Mouse (Mus musculus) kidney, postnatal 0 days (tissue): ENCODE measurements around the gene Pfdn2. TPM values are rescaled to one million over a fixed set of nuclear protein-coding genes. Genes with fewer than 3 reads are reported as not detected.
"Not testable (repeated sequence)": the region's sequence is repeated elsewhere in the genome, so short reads cannot be mapped to it uniquely, and the experiment has no call there.

ENCODE experiments used
- ATAC-seq: fragments of 200-750 bp; cut with Nextera tagmentation; replicated peaks from 2 replicates; pipeline ENCODE4 v1.8.0; 2017; ENCODE audit warnings: low read depth, moderate number of reproducible peaks, moderate TSS enrichment, moderate library complexity; ENCODE audit not compliant: low FRiP score
- DNase-seq: peaks from one replicate; pipeline ENCODE4 v3.0.0-alpha.2; 2016; ENCODE audit warnings: low spot score
- H3K27ac ChIP-seq: fragments of 300-500 bp; sonication (generic); 2 replicates; pipeline ENCODE4 v1.5.1; 2014; ENCODE audit warnings: mild to moderate bottlenecking
- H3K27me3 ChIP-seq: fragments of 300-500 bp; sonication (generic); 2 replicates; pipeline ENCODE4 v1.6.1; 2014; ENCODE audit warnings: low read length, mixed read lengths; ENCODE audit not compliant: insufficient read depth
- H3K36me3 ChIP-seq: fragments of 300-500 bp; sonication (generic); 2 replicates; pipeline ENCODE4 v1.6.1; 2014; ENCODE audit warnings: low read length, mixed read lengths; ENCODE audit not compliant: insufficient read depth
- H3K4me1 ChIP-seq: fragments of 300-500 bp; sonication (generic); replicated peaks from 2 replicates; pipeline ENCODE4 v1.6.1; 2014; ENCODE audit warnings: antibody characterized with exemption, low read length, mixed read lengths; ENCODE audit not compliant: insufficient read depth
- H3K4me2 ChIP-seq: fragments of 300-500 bp; sonication (generic); 2 replicates; pipeline ENCODE4 v1.6.1; 2014; ENCODE audit warnings: mild to moderate bottlenecking, low read length, moderate library complexity, mixed read lengths
- H3K4me3 ChIP-seq: fragments of 300-500 bp; sonication (generic); replicated peaks from 2 replicates; pipeline ENCODE4 v1.5.1; 2014; ENCODE audit warnings: low read depth, low read length
- H3K9ac ChIP-seq: fragments of 300-500 bp; sonication (generic); 2 replicates; pipeline ENCODE4 v1.6.1; 2014; ENCODE audit warnings: low read depth, low read length
- H3K9me3 ChIP-seq: fragments of 300-500 bp; sonication (generic); replicated peaks from 2 replicates; pipeline ENCODE4 v1.6.1; 2016; ENCODE audit warnings: low read length, inconsistent platforms, mixed read lengths
- CTCF ChIP-seq: IDR thresholded peaks from 2 replicates; pipeline ENCODE4 v1.5.1; 2016; ENCODE audit warnings: antibody characterized with exemption, low read depth, mild to moderate bottlenecking, moderate library complexity
- WGBS: fragments of 180-500 bp; shearing (Covaris S2); extraction: QIAGEN DNeasy Blood & Tissue Kit; methylation state at CpG from one replicate; pipeline ENCODE4 v1.1.7; 2014; 5-methylcytosine and 5-hydroxymethylcytosine counted together
- polyA plus RNA-seq: library from polyadenylated mRNA; unstranded; fragments of >200 nt; fragmentation: Nextera tagmentation; extraction: Ambion mirVana; gene quantifications from 2 replicates; pipeline ENCODE4 v1.2.1, GENCODE M21; 2015

Gene Pfdn2
- polyA plus RNA-seq, 1 experiment from 2014 or later: 92.1 TPM

DNA sequence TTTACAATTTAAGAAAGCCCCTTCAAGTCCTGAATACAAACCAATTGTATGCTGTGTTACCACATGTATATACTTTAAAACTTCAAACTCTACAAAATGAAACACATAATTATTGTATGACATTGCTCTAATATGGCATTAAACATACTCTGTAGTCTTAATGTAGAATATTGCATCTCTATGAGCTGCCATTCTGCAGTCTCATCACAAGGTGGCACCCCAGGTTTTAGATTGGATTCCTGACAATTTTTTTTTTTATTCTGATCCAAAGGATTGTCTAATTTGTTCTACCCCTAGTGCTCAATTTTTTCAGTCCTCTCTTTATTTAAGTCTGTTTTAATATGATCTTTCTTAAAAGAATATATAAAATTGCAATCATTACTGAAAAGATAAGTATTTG lies 24.1 kb upstream of the Pfdn2 start:
- Histone ChIP-seq H3K27me3 (no peaks in the 10 kb centered on the region), H3K9ac (no peak overlapping the region), H3K36me3 (no peaks in the 10 kb centered on the region), H3K27ac (no peak overlapping the region), H3K4me3 (no peak overlapping the region), H3K4me1 (no peaks in the 10 kb centered on the region), H3K4me2 (no peak overlapping the region), H3K9me3 (no peaks in the 10 kb centered on the region)
- peak; percentile 80 for TF ChIP-seq CTCF
- DNase-seq: peak; percentile 76
- ATAC-seq: no peak

DNA sequence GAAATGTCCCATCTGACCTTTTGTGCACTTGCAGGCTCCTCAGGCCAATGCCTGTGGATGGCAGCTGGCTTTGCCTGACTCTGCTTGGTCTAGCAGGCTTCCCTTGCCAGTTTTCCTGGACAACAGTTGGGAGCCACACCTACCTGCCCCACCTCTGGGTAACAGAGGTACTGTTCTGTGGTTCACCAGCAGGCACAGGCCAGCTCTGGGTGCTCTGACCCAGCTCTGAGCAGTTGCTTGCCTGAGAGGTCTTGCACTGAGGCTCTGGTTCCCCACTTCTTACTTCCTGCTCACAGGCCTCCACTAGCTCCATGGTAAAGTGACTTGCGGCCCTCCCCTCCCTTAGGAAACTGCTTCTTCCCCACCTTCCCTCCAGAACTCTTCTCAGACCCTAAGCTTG lies 23.5 kb upstream of the Pfdn2 start:
- peak overlapping the region; percentile 36; the same call in 1 of the 2 replicates for H3K27ac ChIP-seq
- H3K9me3 ChIP-seq: no peaks in the 10 kb centered on the region
- DNase-seq: no peak
- no peaks in the 10 kb centered on the region for H3K36me3 ChIP-seq
- no peak for TF ChIP-seq CTCF
- H3K9ac ChIP-seq: no peak overlapping the region
- no peaks in the 10 kb centered on the region for H3K4me1 ChIP-seq
- H3K4me3 ChIP-seq: no peak overlapping the region
- 82% methylated on average over 1 of the region's 1 CpGs for WGBS
- H3K27me3 ChIP-seq: no peaks in the 10 kb centered on the region
- no peak overlapping the region for H3K4me2 ChIP-seq
- peak; percentile 63; the same call in 1 of the 2 replicates for ATAC-seq

DNA sequence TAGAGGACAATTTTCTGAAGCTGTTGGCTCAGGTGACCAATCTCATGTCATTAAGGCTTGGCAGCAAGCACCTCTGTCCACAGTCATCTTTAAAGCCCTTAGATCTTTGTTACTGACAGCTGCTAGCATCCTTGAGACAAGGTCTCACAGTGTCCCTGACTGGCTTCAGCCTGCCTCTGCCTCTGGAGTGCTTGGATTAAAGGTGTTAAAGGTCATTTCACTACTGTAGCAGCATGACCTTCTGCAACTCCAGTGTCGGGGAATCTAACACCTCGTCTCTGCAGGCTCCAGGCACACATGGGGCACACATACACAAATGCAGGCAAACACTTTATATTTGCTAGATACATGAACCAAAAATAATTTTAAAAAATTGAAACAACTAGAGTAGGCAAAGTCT lies 19.9 kb upstream of the Pfdn2 start:
- Histone ChIP-seq H3K9ac (no peak overlapping the region), H3K27ac (no peak overlapping the region), H3K36me3 (no peaks in the 10 kb centered on the region), H3K4me1 (peaks cover 8% of the 10 kb centered on the region; the same call in 1 of the 2 replicates), H3K9me3 (no peaks in the 10 kb centered on the region), H3K4me3 (no peak overlapping the region), H3K27me3 (no peaks in the 10 kb centered on the region), H3K4me2 (no peak overlapping the region)
- 65% methylated on average over 2 of the region's 2 CpGs for WGBS
- no peak for TF ChIP-seq CTCF
- ATAC-seq (no peak), DNase-seq (no peak)

GRCm38 (mm10) chr1:171326588-171326987 lies 18.9 kb upstream of the Pfdn2 start:
- DNase-seq, H3K36me3 ChIP-seq, H3K4me2 ChIP-seq, H3K27me3 ChIP-seq, ATAC-seq, H3K9ac ChIP-seq, H3K4me3 ChIP-seq, H3K27ac ChIP-seq, H3K9me3 ChIP-seq, H3K4me1 ChIP-seq: not testable (repeated sequence)
- WGBS: 87% methylated on average over 4 of the region's 4 CpGs

- Histone ChIP-seq H3K27ac (peak overlapping the region; percentile 100), H3K9me3 (no peaks in the 10 kb centered on the region), H3K4me2 (peak overlapping the region; percentile 70), H3K9ac (peak overlapping the region; percentile 97), H3K27me3 (no peaks in the 10 kb centered on the region), H3K4me3 (peak overlapping the region; percentile 87), H3K4me1 (peaks cover 8% of the 10 kb centered on the region; the same call in 1 of the 2 replicates), H3K36me3 (no peaks in the 10 kb centered on the region)
- DNase-seq: no peak
- ATAC-seq: no peak
- TF ChIP-seq CTCF: no peak
- WGBS: 18% methylated on average over 9 of the region's 9 CpGs
Observed at GRCm38 (mm10) chr1:171328244-171328643, 17.2 kb upstream of the Pfdn2 start.

- ATAC-seq: peak; percentile 94
- peak; percentile 98 for DNase-seq
- Histone ChIP-seq H3K9me3 (no peaks in the 10 kb centered on the region), H3K4me1 (peaks cover 8% of the 10 kb centered on the region; the same call in 1 of the 2 replicates), H3K4me2 (peak within 1 kb of the TSS; percentile 70), H3K9ac (peak within 1 kb of the TSS; percentile 97), H3K27me3 (no peaks in the 10 kb centered on the region), H3K4me3 (peak within 1 kb of the TSS; percentile 87), H3K36me3 (no peaks in the 10 kb centered on the region), H3K27ac (peak within 1 kb of the TSS; percentile 100)
- TF ChIP-seq CTCF: peak; percentile 19; the same call in 1 of the 2 replicates
- WGBS: under 1% methylated on average over 44 of the region's 48 CpGs
Observed at GRCm38 (mm10) chr1:171328839-171329432, 16.5 kb upstream of the Pfdn2 start, which contains the start of gene Dedd. Gene Dedd (plus strand): TSS chr1:171329145.
